Mouse (Mus musculus) liver, postnatal 0 days (tissue): Measurements from ENCODE around the gene Fam83c.

Experiments used
- CTCF ChIP-seq: sonication (generic); IDR thresholded peaks from 2 replicates; pipeline ENCODE4 v1.5.1; 2016; ENCODE audit warnings: antibody characterized with exemption, low read depth
- EP300 ChIP-seq: IDR thresholded peaks from 2 replicates; pipeline ENCODE4 v1.6.1; 2016; ENCODE audit warnings: antibody characterized with exemption, low read depth, mild to moderate bottlenecking

- TF ChIP-seq CTCF, result no peak
- no peak for TF ChIP-seq EP300
Observed at GRCm38 (mm10) chr2:155805925-155806255, 28.8 kb downstream of the Fam83c start.
